Mouse (Mus musculus) liver, adult (tissue): ENCODE data around the gene Adamts15.

Source experiments
- GATA4 ChIP-seq: IDR thresholded peaks from 2 replicates; pipeline ENCODE4 v1.6.1; 2014; ENCODE audit warnings: mild to moderate bottlenecking, low read length; ENCODE audit not compliant: insufficient replicate concordance

Gene Adamts15

DNA sequence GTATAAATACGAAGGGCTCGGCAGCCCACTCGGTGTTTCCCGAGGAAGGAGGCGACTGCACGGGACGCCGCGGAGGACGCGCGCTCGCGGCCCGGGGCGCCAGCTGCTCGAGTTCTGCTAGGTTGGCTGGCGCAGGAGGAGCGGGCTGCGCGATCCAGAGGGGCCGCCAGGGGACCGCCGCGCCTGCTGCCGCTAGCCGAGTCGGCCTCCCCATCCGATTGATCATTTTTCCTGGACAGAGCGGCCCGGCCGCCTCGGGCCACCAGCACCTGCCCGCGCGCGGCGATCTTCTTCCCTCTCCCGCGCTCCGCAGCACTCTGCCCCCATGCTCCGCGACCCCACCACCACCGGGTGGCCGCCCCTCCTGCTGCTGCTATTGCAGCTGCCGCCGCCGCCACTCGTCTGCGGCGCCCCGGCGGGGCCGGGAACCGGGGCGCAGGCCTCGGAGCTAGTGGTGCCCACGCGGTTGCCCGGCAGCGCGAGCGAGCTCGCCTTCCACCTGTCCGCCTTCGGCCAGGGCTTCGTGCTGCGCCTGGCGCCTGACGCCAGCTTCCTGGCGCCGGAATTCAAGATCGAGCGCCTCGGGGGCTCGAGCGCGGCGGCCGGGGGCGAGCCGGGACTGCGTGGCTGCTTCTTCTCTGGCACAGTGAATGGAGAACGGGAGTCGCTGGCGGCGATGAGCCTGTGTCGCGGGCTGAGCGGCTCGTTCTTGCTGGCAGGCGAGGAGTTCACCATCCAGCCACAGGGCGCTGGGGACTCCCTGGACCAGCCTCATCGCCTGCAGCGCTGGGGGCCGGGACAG is 20.5 kb upstream of the Adamts15 start, which contains the start of gene Adamts8:
TSS of gene Adamts8 (plus strand) at position 51 of the 802 bp plus-strand sequence.
- no peak for TF ChIP-seq GATA4

DNA sequence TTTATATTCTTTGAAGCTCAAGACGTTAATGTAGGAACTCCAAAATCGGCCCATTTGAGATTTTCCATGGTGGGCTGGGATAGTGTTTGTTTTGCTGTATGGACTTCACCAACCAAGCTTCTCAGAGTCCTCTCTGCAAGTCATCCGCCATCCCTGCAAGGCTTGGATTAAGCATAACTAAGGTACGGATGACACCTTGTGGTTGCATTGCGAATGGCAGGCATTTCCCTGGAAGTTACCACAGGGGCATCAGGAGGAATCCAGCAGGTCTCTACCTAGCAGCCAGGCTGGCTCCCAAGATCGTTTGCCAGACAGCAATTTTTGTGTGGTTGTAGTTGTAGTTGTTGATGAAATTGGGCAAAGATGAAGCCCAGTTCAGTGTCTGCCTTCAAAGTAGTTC is 18.1 kb upstream of the Adamts15 start:
- no peak for TF ChIP-seq GATA4

- TF ChIP-seq GATA4, result no peak
Observed at GRCm38 (mm10) chr9:30936674-30937438, 14.6 kb upstream of the Adamts15 start.

GRCm38 (mm10) chr9:30934827-30935226 is 12.6 kb upstream of the Adamts15 start:
- no peak for TF ChIP-seq GATA4

DNA sequence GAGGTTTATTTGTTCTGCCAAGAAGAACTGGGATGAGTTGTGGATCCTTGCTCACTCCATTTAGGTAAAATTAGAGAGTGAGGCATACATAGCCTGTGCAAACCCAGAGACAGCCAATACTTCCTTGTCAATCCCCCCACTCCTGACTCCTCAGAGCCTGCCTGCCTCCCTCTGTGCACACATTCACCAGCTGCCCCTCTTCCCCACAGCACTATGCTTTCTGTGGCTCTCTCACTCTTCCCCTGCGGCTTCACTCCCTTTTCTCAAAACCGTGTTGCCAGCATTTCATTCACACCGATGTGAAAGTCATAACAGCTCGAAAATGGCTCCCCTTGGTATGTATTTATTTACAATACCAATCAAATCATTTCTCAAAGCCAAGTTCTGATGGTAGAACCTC is 10.1 kb upstream of the Adamts15 start:
- no peak for TF ChIP-seq GATA4

GRCm38 (mm10) chr9:30928759-30929158 is 6.5 kb upstream of the Adamts15 start:
- TF ChIP-seq GATA4, result no peak

GRCm38 (mm10) chr9:30921261-30922103 is 770 bp downstream of the Adamts15 start:
- TF ChIP-seq GATA4, result no peak

DNA sequence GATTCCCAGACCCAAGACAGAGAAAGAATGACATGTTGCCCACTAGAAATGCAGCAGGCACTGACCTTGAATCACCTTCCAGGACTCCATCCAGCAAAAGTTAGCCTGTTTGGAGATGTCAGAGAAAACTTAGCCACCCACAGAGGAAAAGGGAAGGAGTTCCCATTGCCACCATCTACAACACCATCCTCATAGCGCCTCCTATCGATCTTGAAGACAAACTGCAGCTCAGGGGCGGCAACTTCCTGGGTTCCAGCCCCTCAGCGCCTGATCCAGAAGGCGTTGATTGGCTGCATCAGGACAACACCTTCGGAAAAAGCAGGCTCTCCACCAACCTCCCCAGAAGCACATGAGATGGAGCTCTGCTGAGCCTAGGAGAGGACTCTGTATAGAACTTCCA is 1.5 kb downstream of the Adamts15 start:
- no peak for TF ChIP-seq GATA4

DNA sequence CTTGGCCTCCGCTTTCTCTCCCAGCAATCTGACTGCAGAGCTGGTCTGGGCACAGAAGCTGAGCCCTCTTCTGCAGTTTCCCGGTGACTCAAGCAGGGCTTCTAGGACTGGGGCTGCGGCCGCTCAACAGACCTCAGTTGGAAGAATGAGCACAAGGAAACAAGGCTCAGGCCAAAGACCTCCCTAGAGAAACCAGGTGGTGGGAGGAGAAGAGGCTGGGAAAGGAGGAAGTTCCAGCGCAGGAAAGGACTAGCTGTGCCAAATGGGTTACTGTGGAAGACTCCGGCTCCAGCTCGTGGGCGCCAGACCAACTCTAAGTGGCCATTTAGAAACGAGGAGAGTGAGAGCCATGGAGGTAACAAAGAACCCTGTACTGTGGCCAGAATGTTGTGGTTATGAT is 2.6 kb downstream of the Adamts15 start:
- TF ChIP-seq GATA4, result no peak

DNA sequence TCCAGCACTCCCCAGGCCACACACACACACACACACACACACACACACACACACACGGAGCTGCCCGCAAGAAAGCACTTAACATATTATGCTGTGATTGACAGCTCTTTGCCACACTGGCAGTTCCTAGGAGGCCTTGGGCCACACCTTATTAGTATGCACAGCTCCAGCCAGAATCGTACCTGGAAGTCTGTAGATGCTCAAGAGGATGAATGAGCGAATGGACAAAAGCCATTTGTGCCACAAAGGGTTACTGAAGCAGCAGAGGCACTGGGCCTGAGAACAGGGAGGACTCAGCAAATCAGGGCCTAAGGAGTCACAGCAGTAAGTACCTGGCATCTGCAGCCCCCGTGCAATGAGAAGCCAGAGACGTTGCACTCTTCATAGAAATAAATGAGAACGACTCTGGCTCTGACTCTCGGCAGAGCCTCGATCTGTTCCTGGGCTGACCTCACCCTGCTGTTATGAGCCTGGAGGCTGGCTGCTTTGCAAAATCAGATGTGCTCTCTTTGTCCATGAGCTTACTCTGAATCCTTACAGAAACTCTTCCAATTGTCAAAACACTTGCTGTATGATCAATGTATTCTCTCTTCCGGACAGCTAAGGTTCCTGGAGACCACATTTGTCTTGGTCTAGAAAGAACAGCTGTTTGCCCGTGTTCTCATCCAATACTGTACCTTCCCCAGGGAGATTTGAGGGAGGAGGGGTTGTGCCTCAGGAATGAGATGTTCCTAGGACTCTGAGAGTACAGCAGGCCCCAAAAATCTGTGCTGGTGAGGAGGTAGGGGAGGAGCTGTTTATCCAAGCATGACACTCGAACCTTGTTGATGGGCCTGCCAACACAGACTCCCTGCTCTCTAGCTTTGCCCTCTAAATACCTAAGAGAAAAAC is 3.5 kb downstream of the Adamts15 start:
- TF ChIP-seq GATA4, result no peak

DNA sequence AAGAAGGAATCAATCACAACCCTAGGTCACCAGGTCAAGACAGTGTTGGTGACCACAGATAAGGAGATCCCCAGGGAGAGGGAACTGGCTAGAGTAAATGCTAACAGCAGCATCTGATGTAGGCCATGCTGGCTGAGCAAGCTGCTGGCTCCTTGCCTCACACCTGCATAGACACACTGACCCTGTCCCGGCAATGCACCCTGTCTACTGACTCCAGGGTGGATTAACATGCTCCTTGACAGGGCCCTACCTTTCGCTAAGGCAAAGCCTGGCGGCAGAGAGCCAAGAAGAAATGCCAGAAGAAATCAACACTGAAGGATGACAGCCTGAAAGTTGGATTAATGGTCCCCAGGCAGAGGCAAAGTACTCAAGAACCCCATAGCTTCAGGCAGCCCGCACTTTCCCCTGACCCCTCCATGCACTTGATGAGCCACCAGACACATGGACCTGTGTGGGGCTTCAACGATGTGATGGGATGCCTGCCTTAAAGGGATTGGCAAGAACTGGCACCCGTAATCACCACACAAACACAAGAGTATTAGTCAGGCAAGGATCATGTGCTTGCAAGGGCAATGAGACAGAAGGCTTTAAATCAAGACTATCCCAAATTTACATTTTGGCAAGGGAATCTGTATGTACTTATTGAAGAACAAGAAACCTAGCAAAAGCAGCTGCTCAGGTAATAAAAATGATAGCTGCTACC is 5.8 kb downstream of the Adamts15 start:
- TF ChIP-seq GATA4, result no peak

DNA sequence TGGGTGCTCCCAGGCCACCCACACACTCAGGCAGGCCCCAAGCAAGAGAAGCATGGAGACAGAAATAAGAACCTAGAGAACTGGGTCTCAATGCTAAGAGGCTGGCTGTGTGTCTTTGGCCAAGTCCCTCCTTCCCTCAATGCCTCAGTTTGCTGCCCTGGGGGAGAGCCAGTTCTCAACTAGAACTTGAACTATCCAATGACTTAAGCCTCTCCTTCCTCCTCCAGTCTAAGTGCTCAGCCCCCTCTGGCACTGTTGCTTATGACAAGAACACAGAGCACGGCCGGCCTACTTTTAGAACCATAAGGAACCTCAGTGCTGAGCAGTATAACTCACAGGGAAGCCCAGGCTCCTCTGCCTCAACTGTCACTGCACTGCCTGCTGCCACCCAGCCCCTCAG is 8.0 kb downstream of the Adamts15 start:
- TF ChIP-seq GATA4, result no peak

GRCm38 (mm10) chr9:30913429-30913828 is 8.8 kb downstream of the Adamts15 start:
- TF ChIP-seq GATA4, result no peak

GRCm38 (mm10) chr9:30912161-30912560 is 10.1 kb downstream of the Adamts15 start:
- no peak for TF ChIP-seq GATA4
